Mouse (Mus musculus) skeletal muscle tissue, adult 2 months (tissue): ENCODE measurements around the gene Sdr42e1.

ENCODE experiments used
- DNase-seq: peaks from one replicate; pipeline ENCODE4 v3.0.0-alpha.2; 2012; ENCODE audit warnings: low read depth, low spot score

The Sdr42e1 gene

GRCm38 (mm10) chr8:117673430-117673830, at the start of gene Sdr42e1:
Gene Sdr42e1 (minus strand): TSS chr8:117673689.
- DNase-seq, result peak; percentile 22

GRCm38 (mm10) chr8:117718152-117718860, 44.8 kb upstream of the Sdr42e1 start:
- DNase-seq, result no peak

- DNase-seq, result no peak
Measured at GRCm38 (mm10) chr8:117715896-117716295, 42.4 kb upstream of the Sdr42e1 start.

- no peak for DNase-seq
Measured at GRCm38 (mm10) chr8:117714604-117715003, 41.1 kb upstream of the Sdr42e1 start.

DNA sequence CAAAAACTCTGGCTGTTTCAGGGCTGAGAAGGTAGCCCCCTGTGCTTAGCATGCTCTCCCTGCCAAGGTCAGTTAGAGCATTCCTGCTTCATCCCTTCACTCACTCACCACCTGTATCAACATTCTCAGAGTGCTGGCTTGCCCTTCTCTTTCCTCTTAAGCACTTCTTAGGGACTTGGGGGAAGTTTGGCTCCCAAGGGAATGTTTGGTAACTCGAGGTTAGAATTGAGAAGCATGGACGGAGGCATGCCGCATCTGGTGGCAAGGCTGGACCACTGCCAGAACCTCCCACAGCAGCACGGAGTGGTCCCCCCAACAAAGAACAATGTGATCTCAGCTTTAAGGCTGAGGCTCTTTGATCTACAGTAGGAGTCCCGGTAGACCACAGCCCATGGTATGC, 38.7 kb upstream of the Sdr42e1 start:
- no peak for DNase-seq

- no peak for DNase-seq
Measured at GRCm38 (mm10) chr8:117706141-117706540, 32.7 kb upstream of the Sdr42e1 start.

DNA sequence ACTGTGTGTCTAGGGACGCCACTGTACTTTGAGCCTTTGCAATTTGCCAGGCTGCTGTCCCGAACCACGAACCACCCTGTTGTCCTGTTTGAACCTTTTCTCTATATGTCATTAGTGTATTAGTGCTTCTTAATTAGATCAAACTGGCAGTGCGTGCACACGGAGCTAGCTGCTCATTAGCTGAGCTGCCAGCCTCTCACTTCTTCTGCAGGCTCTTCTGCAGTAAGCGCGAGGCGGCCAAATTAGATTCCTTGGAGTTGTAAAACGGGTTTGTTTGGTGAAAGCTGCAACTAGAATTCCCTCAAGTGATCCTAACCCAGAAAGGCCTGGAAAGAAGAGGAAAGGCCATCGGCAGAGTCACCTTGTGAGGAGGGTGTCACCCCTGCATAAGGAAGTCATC, 29.2 kb upstream of the Sdr42e1 start:
- no peak for DNase-seq

DNA sequence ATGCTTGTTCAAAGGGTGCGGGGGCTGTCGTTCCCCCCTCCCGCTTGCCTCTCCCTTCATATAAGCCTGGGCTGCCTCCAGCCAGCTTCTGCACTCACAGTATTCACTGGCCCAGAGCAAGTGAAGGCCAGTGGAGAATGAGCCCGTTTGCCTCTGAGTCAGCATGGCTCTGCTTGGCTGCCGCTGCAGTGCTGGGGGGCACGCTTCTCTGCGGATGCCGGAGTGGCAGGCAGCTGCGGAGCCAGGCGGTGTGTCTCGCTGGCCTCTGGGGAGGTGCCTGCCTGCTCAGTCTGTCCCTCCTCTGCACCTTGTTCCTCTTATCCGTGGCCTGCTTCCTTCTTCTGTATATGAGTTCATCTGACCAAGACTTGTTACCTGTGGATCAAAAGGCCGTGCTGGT, 28.4 kb upstream of the Sdr42e1 start, which contains the start of gene Hsd17b2:
Gene Hsd17b2 (plus strand): TSS at position 46 of the 400 bp plus-strand sequence.
- DNase-seq, result no peak

GRCm38 (mm10) chr8:117701246-117701645, 27.8 kb upstream of the Sdr42e1 start:
- DNase-seq, result no peak

DNA sequence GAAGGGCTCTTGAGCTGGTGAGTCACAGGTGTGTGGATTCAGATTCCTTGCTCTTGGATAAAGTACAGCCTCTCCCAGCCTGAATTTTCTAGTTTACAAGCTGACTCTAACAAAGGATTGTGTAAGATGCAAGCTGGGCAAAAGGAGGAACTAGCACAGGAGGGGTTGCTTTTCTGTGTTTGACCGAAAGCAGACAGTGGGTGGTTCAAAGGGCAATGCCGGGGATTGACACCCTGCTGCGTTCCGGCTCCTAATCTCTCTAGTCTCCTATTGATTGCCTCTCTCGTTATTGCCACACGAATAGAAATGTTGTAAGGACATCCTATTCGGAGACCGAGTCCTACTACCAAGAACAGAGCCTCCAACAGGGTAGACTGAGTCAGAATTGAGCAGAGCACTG, 27.2 kb upstream of the Sdr42e1 start:
- no peak for DNase-seq

DNA sequence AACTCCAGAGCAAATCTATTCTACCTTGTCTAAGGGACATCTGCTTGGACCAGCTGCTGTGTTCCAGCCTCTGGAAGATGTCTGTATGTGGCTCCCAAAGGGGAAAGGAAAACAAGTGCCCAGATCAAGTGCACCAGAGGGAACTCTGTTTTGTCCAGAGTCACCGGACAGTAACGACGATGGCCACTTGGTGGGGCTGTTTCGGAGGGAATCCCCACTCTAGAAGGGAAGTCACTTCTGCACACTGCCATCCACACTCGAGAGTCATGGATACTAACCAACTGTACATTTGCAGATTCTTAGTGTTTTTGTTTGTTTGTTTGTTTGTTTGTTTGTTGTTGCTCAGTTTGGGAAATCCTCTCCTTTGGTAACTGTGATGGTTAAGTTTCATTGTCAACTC, 23.8 kb upstream of the Sdr42e1 start:
- no peak for DNase-seq

GRCm38 (mm10) chr8:117695636-117696035, 22.1 kb upstream of the Sdr42e1 start:
- DNase-seq, result no peak

GRCm38 (mm10) chr8:117692131-117692530, 18.6 kb upstream of the Sdr42e1 start:
- no peak for DNase-seq

- no peak for DNase-seq
Measured at GRCm38 (mm10) chr8:117687890-117688289, 14.4 kb upstream of the Sdr42e1 start.

- DNase-seq, result no peak
Measured at GRCm38 (mm10) chr8:117684504-117684903, 11.0 kb upstream of the Sdr42e1 start.

DNA sequence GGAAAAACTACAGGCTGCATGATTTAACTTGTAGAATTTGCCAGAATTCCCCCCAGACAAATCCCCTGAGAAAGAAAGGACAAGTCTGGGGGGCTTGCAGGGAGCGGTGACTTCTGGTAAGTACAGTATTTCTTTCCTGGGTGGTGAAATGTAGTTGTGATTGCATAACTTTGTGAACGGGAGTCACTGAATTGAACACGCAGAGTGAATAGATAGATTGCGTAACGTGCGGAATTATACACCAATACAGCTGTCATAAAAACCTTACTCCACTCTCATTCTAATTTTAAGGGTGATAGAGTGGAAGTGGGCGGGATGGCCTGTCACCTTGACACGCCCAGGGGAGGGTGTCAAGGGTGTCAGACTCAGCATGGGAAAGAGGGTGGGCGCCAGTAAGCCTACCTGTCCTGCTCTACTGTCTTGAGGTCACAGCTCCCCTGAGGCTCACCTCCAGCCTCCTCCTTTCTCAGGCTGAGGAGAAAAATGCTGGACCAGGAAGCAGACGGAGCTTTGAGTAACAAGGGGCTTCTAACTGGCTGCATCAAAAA, 10.5 kb upstream of the Sdr42e1 start:
- no peak for DNase-seq

GRCm38 (mm10) chr8:117678650-117679049, 5.2 kb upstream of the Sdr42e1 start:
- no peak for DNase-seq

DNA sequence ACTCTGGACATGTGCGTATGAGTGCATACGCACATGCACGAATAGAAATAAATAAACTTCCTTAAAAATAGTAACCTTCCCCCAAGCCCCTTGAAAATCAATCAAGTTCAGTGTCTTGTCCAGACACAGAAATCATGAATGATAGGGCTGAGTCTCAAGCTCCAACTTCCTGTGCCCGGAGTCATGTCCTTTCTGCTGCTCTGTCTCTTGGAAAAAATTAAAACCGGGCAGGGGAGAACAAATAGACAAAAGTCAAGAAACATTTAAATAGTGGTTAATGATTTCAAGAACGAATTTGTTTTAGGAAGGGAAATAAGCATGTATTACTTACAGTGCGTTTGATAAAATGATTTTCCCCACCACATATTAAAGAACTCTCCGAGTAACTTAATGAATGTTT, 3.5 kb upstream of the Sdr42e1 start:
- DNase-seq, result no peak

GRCm38 (mm10) chr8:117676460-117676859, 3.0 kb upstream of the Sdr42e1 start:
- no peak for DNase-seq

- no peak for DNase-seq
Measured at GRCm38 (mm10) chr8:117675171-117675570, 1.7 kb upstream of the Sdr42e1 start.

DNA sequence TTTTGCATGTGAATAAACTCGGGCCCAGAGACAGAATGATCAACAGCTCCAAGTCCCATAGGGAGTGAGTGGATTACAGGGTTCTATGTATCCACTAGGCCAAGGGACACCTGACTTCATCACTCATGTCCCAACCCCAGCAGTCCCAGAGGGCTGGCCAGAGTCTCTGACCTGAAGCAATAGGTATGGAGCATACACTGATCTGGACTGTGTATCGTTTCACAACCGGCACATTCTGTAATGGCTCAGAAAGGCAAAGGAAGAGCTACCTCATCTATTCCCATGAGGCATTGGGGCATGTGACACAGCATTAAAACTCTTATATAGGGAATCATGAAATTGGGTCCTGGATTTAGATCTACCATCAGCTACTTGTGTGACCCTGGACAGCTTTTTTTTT, 931 bp downstream of the Sdr42e1 start:
- DNase-seq, result no peak

DNA sequence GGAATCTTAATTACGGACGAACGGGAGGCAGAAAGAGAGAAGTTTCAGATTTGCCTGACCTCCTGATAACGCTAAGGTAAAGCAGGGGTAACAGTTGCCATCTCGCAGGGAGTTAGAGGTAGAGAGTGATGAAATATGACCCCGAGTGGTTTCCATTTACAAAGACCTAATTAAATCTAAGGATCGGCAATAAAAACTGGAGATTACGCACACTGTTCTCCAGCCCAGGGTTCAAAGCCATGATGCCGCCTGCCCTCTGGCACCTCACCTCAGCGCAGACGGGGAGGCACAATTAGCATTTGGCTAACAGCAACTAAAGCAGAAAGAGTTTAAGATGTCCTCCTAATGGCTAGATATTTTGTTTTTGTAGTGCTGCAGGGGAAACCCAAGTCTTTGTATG, 3.0 kb downstream of the Sdr42e1 start:
- DNase-seq, result no peak

DNA sequence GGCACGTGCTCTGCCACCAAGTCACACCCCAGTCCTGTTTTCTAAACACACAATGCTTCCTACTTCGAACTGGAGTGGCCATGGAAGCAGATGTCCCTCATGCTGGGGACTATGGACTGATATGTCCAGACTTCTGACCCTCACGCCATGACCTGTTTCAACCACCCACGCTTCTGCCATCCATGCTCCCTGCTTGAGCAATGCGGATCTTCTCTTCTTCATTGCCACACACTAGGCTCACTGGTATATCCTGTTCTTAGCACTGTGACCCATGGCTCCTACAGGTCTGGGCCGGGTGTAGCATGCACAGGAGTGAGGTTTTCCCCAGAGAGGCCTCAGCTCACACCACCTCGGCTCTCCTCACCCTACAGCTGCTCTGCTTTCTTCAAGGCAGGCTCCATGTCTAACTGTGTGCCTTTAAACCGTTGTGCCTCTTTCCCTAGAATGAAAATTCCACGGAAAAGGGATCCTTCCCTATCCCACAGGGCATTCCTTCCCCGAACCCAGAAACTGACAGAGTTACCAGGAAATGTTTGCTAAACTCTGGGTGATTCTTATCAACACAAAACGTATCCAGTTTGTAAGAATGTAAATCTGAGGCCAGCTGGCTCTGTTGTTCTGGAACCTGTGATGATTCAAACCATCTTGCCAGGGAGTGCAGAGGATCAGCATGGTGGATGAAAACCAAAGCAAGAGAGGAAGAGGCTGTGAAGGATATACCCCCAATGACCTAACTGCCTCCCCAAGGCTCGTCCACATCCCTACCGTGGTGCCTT, 6.0 kb downstream of the Sdr42e1 start:
- no peak for DNase-seq
